Mouse (Mus musculus): ENCODE data around the gene Hic1.
A peak's percentile ranks its signal among the peaks of the same experiment; 100 is the strongest.

Gene Hic1

DNA sequence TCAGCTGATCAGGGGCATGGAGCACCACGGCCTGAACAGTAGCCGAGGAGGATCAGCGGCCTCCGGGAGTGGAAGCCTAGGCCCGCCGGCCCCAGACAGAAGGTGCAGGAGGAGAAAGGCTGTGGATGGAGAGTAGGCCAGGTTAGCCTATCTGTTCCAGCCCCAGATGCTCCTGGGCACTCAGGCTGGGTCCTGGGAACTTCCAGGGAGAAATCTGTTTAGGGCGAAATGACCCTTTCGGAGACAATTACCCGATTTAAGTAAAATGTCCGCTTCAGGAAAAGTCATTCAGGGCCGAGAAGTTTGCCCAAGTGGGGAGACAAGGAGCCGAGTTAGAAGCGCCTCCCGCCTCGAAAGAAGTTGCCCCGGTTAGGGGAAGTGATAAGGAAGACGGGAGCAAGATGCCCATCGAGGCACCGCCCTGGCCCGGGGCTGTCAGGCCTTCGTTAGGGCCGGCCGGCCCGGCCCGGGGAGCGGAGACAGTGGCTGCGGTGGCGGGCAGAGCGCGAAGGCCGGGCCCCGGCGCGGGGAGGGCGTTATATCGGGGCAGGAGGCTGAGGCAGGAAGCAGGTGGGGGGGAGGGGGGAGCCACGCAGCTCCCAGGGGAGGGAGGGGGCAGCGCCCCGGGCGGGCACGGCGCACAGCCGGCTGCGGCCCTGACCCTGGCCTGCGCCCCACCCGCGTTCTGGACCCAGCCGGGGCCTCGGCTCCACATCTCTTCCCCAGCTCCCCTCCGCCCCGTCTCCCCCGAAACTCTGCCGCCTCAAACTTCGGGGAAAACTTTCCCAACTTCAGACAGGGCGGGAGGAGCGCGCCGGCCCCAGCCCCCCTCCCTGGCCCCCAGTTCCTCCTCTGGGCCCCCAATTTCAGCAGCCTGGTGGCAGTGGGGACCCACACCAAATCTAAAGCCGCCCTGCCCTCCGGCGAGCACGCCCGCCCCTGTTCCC is 1.4 kb downstream of the Hic1 start:
- DNase-seq (ENCODE audit: low spot score in 2 of 2): no peak

DNA sequence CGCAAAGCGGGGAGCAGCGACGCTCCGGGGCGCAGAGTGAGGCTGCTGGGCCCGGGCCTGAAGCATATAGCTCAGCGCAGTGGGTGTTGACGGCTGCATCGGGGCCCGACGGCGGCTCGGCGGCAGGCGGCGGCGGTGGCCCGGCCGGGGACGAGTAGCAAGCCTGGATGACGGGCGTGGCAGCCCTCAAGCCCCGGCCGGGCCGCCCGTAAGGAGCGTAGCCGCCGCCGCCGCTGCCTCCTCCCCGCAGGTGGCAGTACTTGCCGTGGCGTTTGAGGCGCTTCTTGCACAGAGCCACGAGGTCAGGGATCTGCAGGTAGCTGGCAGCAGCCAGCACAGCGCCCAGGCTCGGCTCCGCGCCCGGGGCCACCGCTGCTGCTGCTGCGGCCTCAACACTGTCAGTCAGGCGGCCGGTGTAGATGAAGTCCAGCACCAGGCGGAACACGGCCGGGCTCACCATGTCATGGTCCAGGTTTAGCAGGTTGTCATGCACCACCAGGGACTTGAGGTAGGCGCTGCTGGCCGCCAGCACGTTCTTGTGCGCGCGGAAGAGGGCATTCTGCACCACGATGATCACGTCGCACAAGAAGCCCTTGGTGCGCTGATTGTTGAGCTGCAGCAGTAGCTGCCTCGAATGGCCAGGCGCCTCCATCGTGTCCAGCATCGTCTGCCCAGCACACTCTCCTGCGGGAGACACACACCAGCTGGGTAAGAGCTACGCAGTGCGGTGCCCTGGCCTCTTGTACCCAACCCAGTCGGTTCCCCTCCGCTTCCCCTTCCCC is 2.3 kb downstream of the Hic1 start:
- DNase-seq (ENCODE audit: low spot score in 2 of 2): no peak

DNA sequence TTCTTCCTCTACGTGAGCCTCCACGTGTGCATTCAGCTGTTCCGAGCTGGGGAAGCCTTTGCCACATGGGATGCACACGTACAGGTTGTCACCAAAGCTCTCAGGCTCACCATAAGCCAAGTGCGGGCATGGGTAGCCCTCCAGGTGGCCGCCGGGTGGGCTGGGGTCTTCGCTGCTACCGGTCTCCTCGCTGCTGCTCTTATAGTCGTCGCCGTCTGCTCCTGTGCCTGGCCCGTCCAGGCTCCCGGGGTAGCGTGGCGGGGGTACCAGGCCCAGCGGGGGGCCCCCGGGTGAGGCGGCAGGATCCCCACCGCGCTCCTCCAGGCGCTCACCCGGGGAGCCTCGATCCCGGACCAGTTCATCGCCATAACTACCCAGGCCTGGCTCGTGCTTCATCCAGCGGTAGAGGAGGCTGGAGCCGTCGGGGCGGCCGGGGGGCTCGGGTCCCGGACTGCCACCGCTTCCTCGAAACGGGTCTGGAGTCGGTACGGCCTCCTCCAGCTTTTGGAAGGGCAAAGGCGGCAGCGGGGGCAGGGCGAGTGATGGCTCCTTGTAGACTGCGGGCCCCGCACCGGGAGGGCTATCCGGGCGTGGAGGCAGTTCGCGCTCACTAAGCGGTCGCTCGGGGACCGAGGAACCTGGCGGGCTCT is 3.0 kb downstream of the Hic1 start:
- no peak for DNase-seq (ENCODE audit: low spot score in 2 of 2)

DNA sequence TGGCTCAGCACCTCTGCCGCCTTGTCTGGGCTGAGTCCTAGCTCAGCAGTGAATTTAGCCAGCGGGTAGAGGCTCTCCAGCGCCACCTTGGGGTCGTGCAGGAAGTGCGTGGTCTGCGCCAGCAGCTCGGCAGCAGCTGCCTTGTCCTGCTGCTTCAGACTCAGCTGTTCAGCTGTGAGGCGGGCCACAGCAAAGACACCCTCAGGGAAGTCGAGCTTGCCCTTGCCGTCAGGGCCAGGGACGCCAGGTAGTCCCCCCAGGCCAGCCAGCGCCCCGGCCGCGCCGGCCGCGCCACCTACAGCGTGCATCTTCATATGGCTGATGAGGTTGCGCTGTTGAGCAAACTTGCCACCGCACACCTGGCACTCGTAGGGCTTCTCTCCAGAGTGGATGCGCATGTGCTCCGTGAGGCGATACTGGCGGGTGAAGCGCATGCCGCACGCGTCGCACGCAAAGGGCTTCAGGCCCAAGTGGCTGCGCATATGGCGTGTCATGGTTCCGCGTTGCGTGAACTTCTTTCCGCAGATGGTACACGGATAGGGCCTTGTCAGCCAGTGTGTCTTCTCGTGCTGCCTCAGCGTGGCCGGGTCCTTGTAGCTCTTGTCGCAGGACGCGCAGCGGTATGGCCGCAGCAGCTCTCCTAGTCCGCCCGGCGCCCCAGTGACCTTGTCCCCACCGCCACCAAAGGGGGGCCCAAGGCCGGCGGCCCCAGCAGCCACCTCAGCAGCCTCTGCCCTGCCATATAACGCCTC is 3.7 kb downstream of the Hic1 start:
- peak; percentile 86 to 89 for DNase-seq (ENCODE audit: low spot score in 2 of 2)

DNA sequence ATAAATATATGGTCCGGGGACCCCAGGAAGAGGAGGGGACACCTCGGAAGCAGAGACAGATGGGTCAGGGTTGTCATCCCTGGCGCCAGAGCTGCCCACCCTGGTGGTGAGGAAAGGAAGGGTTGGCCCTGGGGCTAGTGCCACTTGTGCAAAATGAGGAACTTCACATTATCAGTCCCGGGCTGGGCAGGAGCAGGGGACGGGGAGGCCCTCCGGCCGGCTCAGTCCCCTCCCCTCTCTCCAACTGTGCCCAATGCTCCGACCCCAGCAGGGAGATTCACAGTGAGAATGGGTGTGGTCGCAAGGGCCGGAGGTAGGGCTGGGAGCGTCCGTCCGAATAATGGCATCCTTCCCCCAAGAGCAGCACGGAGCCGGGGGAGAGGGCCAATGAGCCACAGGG is 4.6 kb downstream of the Hic1 start:
- DNase-seq (ENCODE audit: low spot score in 2 of 2): no peak

DNA sequence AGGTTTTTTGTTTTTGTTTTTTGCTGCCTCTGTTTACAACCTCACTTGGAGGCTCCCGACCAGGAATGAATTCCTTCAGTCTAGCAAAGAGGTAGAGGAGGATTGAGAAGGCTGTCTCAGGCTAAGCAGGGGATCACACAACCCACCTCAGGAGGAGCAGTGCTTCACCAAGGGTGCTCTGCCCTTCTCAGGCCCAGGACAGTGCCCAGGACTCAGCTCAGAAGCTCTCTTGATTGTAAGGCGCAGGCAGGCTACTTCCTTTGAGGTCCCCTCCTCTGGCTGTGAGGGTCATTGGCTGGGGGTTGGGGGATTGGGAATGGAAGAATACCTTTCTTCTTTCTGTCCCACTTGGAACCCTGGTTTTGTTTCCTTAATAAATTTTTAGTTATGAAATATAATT is 5.3 kb downstream of the Hic1 start:
- DNase-seq (ENCODE audit: low spot score in 2 of 2): no peak

DNA sequence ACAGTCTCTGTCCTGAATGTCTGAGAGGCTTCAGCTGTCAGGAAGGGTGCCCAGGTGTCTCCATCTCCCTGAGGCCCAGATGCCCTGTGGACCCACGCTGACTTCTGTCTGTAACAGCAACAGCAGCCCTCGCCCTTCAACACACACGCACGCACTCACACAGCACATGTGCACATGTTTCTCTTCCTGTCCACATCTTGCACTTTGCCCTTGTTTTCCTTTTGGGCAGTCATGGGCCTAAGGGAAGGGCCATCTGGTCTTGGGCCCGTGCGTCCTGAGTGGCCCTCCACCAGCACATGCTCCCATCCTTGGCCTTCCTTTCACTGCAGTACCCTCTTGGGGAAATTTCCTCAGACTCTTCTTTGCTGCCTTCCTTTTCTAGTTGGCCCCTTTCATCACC is 5.9 kb downstream of the Hic1 start:
- DNase-seq (ENCODE audit: low spot score in 2 of 2): no peak

DNA sequence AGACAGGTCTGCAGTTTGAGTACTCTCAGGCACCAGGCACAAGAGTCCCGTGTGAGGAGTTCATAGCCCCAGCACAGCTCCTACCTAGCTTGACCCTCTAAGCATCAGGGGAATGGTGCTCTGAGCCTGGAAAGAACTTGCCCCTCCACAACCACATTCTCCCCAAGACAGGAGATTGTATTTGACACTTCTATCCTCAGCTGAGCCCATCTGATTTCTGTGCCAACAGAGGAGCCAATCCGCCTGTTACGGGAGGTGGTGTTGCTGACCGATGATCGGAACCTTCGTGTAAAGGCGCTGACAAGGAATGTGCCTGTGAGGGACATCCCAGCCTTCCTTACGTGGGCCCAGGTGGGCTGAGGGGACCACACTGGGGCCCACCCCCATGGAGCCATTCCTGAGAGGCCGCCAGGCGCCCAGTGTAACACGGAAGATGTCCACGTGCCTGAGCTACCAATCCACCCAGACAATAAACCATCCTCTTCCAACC is 6.7 kb downstream of the Hic1 start:
- DNase-seq (ENCODE audit: low spot score in 2 of 2): no peak

DNA sequence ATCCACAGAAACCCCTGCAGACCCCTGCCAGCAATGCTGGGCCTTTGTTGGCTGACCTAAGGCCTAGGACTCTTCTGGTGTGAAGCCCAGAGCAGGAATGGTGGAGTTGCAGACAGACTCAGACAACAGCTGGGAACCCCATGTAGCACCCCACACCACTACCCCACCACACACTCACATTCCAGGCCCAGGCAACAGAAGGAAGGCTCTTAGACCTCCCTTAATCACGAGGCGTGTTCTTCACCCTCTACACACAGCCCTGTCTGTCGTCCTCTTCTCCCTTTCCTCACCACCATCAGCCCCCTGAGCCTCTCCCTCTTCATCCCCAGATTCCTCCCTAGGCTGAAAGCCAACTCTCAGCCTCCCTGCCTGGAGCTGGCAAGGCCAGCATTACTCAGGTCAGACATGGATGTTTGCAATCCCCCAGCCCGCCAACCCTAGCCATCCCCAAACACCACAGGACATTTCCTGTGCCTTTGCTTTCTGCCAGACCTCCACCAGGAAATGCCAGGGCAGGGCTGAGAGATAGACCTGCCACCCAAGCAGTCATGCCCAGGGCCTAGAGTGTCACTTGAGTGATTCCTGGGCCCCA is 7.8 kb downstream of the Hic1 start:
- no peak for DNase-seq (ENCODE audit: low spot score in 2 of 2)

DNA sequence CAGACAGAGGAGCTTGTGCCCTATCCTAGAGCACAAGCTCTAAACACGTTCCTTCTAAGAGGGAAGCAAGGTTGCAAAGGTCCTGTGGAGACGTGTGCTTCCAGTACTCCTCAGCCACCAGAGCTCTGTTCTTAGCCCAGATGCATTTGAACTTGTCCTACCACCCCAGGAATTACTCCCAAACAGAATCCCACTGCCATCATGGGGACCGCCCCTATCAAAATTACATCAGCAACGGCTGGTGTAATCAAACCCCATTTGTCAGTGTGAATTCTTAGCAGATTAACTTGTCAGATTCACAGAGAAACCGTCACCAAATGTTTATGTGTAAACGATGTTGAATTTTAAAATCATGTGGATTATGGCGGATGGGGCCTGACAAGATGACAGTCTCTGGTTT is 8.4 kb downstream of the Hic1 start:
- DNase-seq (ENCODE audit: low spot score in 2 of 2): no peak

DNA sequence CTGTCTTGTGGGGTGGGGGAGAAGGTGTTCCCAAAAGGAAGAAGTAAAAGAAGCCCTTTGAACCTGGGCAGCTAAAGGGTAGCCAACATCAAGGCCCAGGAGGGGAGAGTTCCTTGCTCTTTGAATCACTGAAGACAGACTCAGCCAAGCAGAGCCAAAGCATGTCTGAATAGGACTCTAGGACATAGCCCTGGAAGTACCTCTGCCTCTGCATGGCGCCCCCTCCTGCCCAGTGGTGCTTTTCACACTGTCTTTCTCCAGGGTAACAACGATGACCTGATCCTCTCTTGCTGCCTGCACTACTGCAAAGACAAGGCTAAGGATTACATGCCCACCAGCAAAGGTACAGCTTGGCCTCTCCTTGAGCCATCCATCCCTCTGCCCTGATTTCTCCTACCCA is 9.8 kb downstream of the Hic1 start:
- no peak for DNase-seq (ENCODE audit: low spot score in 2 of 2)

DNA sequence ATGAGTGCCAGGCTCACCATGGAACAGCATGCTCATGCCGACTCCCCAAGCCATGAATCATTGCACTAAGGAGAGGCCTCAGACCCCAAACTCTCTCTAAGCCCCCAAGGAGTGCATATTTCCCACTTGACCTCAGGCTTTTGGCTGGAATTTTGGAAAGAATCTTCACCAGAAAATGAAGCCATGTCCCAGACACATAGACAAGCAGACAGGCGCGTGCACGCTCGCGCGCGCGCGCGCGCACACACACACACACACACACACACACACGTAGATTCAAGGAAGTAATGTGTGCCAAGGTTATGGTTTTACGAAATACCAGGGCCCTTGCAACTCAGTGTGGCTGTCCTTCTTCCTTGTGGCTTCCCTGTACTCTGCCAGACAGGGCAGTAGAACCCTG is 10.9 kb downstream of the Hic1 start:
- no peak for DNase-seq (ENCODE audit: low spot score in 2 of 2)

DNA sequence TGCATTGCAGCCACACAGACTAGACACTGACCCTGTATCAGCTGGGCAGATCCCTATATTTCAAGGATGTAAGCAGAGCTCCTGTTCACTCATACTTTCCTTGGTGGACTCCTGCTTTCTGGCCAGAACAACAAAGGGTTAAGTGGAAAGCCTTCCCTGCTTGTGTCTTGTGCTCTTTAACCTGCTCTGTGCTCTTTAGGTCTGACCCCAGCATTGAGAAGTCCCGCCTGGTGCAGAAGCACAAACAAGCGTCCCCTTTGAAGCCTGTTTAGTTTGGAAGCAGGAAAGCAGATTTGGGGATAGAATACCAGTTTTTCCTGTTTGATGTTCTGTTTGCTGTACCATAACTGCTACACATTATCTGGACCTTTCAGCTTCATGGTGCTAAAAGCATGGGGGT is 11.4 kb downstream of the Hic1 start:
- DNase-seq (ENCODE audit: low spot score in 2 of 2): no peak

DNA sequence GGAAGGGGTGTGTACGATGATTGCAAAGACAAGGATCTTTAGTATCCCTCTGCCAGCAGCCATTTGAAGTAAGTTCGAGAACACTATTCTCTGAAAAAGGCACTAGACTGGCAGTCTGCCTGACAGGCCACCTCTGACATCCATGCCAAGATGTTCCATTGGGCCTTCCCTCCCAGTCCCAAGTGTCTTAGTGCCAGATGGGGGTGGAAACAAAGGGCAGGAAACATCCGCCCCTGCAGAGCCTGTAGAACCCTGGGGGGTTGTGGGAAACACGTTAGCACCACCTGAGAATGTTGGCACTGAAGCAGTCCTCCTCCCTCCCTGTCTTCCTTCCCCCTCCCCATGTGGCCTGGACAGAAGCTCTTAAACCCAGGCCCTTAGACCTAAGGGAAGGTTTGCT is 12.3 kb downstream of the Hic1 start:
- no peak for DNase-seq (ENCODE audit: low spot score in 2 of 2)

DNA sequence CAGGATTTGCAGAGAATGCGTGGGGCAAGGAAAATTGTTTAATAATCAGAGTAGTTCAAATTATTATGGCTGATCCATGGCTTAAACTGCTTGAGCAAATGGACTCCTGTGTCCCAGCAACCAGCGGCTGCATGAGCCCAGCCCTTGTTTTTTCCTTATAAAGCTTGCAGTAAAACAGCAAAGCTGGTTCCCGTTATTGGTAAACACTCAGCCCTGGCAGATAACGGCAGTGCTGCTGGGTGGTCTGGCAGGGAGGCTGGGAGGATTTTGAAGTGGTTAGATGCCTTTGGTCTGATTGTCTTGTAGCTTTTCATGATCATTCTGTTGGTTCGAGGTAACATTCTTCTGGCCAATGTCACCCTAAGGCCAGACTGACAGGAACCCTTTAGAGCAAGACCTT is 12.9 kb downstream of the Hic1 start:
- no peak for DNase-seq (ENCODE audit: low spot score in 2 of 2)

DNA sequence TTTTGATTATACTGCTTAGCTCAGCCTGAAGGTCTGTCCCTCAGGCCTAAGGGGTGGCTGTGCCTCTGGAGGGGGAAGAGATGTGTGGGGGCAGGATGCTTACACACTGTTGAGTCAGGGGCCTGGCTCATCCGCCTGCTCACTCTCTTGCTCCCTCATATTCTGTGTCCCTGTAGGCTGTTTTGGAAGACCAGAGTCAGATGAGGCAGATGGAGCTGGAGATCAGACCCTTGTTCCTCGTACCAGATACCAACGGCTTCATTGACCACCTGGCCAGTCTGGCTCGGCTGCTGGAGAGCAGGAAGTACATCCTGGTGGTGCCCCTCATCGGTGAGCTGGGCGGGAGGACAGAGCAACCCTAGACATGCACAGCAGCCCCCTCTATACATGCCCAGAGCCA is 13.3 kb downstream of the Hic1 start:
- no peak for DNase-seq (ENCODE audit: low spot score in 2 of 2)

DNA sequence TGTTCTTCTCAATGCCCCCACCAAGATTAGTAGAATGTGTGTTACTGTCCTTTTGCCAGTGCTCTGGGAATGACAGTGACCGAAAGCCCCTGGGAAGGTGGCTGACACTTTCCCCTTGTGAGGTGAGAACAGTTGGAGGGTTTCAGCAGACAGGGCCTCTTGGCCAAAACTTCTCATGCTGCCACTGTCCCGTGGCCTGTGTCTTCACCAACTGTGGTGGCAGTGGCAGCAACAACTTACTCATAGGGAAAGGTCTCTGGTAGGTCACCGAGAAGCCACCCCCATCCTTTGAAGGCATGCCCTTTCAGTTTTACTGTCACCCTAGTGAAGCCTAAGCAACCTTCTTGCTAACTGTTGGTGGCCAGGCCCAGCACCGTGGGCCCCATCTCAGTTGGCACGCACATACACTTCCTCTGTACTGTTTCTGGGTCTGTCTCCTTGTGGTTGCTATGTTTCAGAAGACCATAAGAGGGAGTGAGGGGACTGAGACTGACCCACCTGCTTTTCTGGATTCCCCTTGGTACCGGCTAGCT is 15.2 kb downstream of the Hic1 start:
- DNase-seq (ENCODE audit: low spot score in 2 of 2): no peak

DNA sequence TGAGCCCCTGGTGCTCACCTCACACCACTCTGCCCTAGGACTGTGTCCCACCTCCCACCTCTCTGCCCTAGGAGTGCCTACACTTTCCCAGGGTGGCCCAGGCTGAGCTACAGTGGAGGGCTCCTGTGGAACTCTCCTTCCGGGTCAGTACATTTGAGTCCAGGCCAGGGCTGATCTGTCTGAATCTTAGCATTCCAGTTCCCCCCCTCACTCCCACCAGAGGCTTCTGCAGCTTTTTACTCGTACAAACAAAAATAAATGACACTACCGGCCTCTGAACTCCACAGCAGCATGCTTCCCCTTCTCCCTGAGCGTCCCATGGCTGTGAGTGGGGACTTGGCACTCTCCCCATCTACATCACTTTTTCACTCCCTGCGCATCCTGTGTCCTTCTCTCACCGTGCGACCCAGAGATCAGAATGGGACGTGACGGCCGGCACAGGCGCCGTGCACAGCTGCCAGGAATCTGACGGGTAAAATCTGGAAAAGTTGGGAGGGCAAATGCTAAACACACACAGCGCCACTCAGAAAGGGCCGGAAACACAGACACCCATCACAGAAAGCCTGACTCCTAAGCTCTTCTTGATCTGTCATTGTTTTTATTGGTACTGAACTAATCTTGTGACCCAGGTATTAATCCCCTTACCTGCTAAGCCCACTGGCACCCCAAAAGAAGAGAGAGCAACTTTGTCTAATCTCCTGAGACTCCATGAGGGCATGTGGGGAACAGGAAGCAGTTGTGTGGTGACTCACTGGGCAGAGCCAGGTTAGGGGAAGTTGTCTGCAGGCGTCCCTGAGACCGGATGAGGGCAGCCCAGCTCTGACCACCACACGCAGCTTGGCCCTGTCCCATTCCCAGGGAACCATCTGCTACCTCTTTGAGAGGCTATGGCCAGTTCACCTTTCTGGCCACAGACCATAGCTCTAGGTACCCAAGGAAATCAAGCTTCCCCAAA is 16.4 kb downstream of the Hic1 start:
- DNase-seq (ENCODE audit: low spot score in 2 of 2): no peak

DNA sequence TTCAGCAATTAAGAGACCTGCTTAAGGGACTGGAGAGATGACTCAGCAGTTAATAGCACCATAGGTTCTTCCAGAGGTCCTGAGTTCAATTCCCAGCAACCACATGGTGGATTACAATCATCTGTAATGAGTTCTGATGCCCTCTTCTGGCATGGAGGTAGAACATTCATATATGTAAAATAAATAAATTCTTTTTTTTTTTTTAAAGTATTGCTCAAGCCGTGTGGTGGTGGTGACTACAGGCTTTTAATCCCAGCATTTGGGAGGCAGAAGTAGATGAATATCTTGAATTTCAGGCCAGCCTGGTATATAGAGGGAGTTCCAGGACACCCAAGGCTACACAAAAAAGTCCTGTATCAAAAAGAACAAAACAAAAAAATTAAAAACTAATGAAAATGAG is 19.0 kb downstream of the Hic1 start:
- no peak for DNase-seq (ENCODE audit: low spot score in 2 of 2)

Measured in urinary bladder, postnatal 36 days (tissue).